Mouse (Mus musculus): ENCODE measurements around the gene Clybl.

DNA sequence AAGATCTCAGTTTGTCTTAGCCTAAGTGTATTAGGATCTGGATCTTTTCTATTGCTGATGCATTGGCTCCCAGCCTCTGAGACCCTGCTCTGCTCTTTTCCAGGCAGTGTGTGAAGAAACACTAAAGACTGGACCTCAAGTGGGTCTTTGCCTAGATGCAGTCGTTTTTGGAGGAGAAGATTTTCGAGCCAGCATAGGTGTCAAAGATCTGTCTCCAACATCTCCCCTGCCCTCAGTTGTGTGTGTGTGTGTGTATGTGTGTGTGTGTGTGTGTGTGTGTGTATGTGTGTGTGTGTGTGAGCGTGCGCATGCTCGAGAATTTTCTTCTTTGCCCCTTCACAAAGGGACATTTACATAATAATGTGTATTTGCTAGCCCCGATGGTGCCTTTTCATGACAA, 196.2 kb downstream of the Clybl start:
- TF ChIP-seq CTCF (IDR thresholded peaks at IDR 0.05; ENCODE audit: borderline replicate concordance, extremely low read depth, insufficient read depth, insufficient read length), result no peak
- TF ChIP-seq POLR2A (IDR thresholded peaks at IDR 0.05; ENCODE audit: borderline replicate concordance, extremely low read depth, insufficient read depth, insufficient read length, poor library complexity, severe bottlenecking), result no peak

Data from brain, embryonic 14.5 days (tissue).